Mouse (Mus musculus) limb, embryonic 15.5 days (tissue): ENCODE measurements at regions not wholly inside any gene's neighbourhood (a gene's known extent, or its start where the extent isn't known, plus 50 kb on each side); places are given as distances from the start of the nearest gene placed in this dataset.
"Not testable (repeated sequence)": the region's sequence is repeated elsewhere in the genome, so short reads cannot be mapped to it uniquely, and the experiment has no call there.

ENCODE experiments used
- ATAC-seq: fragments of 200-750 bp; cut with Nextera tagmentation; 2 replicates; pipeline ENCODE4 v1.8.0; 2017; ENCODE audit warnings: low read depth, moderate TSS enrichment; ENCODE audit not compliant: insufficient number of reproducible peaks, low FRiP score, low TSS enrichment
- H3K27ac ChIP-seq: fragments of 300-500 bp; sonication (generic); 2 replicates; pipeline ENCODE4 v1.5.1; 2015; ENCODE audit warnings: moderate library complexity, mild to moderate bottlenecking, inconsistent platforms
- H3K27me3 ChIP-seq: fragments of 300-500 bp; sonication (generic); 2 replicates; pipeline ENCODE4 v1.6.1; 2015; ENCODE audit warnings: inconsistent platforms
- H3K36me3 ChIP-seq: fragments of 300-500 bp; sonication (generic); 2 replicates; pipeline ENCODE4 v1.6.1; 2015; ENCODE audit warnings: inconsistent platforms
- H3K4me1 ChIP-seq: fragments of 300-500 bp; sonication (generic); 2 replicates; pipeline ENCODE4 v1.6.1; 2015; ENCODE audit warnings: inconsistent platforms
- H3K4me2 ChIP-seq: fragments of 300-500 bp; sonication (generic); 2 replicates; pipeline ENCODE4 v1.6.1; 2015; ENCODE audit warnings: mild to moderate bottlenecking, inconsistent platforms
- H3K4me3 ChIP-seq: fragments of 300-500 bp; sonication (generic); 2 replicates; pipeline ENCODE4 v1.5.1; 2015; ENCODE audit warnings: mild to moderate bottlenecking, inconsistent platforms
- H3K9ac ChIP-seq: fragments of 300-500 bp; sonication (generic); 2 replicates; pipeline ENCODE4 v1.6.1; 2015; ENCODE audit warnings: inconsistent platforms
- H3K9me3 ChIP-seq: fragments of 300-500 bp; sonication (generic); 2 replicates; pipeline ENCODE4 v1.6.1; 2016; ENCODE audit warnings: inconsistent platforms
- WGBS: fragments of 180-500 bp; shearing (Covaris S2); methylation state at CpG from one replicate; pipeline ENCODE4 v1.1.7; 2015; 5-methylcytosine and 5-hydroxymethylcytosine counted together

- H3K9ac ChIP-seq, H3K27ac ChIP-seq, H3K36me3 ChIP-seq, H3K4me2 ChIP-seq, H3K4me3 ChIP-seq, H3K4me1 ChIP-seq, ATAC-seq, H3K9me3 ChIP-seq, H3K27me3 ChIP-seq: not testable (repeated sequence)
- 96% methylated on average over 9 of the region's 11 CpGs for WGBS
Measured at GRCm38 (mm10) chr10:118076341-118076740, 65.3 kb upstream of the Mdm1 start.

GRCm38 (mm10) chr10:118081636-118082166 is 59.9 kb upstream of the Mdm1 start:
- Histone ChIP-seq H3K9ac (no peak overlapping the region), H3K27ac (no peak overlapping the region), H3K4me1 (no peaks in the 10 kb centered on the region), H3K4me3 (no peak overlapping the region), H3K4me2 (no peak overlapping the region), H3K36me3 (no peaks in the 10 kb centered on the region), H3K9me3 (no peaks in the 10 kb centered on the region), H3K27me3 (no peaks in the 10 kb centered on the region)
- no peak for ATAC-seq
- WGBS: 73% methylated on average over 5 of the region's 5 CpGs

GRCm38 (mm10) chr10:118083035-118083720 is 58.4 kb upstream of the Mdm1 start:
- H3K4me2 ChIP-seq: no peak overlapping the region
- H3K9ac ChIP-seq: no peak overlapping the region
- no peaks in the 10 kb centered on the region for H3K27me3 ChIP-seq
- H3K9me3 ChIP-seq: no peaks in the 10 kb centered on the region
- no peak overlapping the region for H3K27ac ChIP-seq
- WGBS: 86% methylated on average over 13 of the region's 13 CpGs
- no peak overlapping the region for H3K4me3 ChIP-seq
- no peak for ATAC-seq
- H3K4me1 ChIP-seq: no peaks in the 10 kb centered on the region
- no peaks in the 10 kb centered on the region for H3K36me3 ChIP-seq

DNA sequence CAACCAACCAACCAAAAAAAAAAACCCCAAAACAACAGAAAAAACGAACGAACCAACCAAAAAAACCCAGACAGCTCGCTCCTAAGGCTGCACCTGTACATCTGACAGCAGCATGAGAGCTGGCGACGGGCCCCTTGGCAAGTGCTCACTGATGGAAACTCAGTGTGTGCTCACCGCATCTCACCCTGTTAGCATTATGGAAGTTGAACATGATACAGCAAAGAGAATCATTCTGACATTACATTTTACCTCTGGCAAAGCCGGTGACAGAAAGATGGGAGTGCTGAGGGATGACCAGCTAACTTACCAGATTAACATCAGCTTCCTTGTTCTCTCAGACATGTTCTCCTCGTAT is 57.9 kb upstream of the Mdm1 start:
- H3K4me2 ChIP-seq: no peak overlapping the region
- no peak overlapping the region for H3K27ac ChIP-seq
- H3K27me3 ChIP-seq: no peaks in the 10 kb centered on the region
- no peaks in the 10 kb centered on the region for H3K9me3 ChIP-seq
- H3K36me3 ChIP-seq: no peaks in the 10 kb centered on the region
- no peaks in the 10 kb centered on the region for H3K4me1 ChIP-seq
- WGBS: 85% methylated on average over 8 of the region's 8 CpGs
- ATAC-seq: no peak
- no peak overlapping the region for H3K9ac ChIP-seq
- H3K4me3 ChIP-seq: no peak overlapping the region

- no peaks in the 10 kb centered on the region for H3K36me3 ChIP-seq
- H3K4me3 ChIP-seq: no peak overlapping the region
- no peak for ATAC-seq
- 88% methylated on average over 16 of the region's 16 CpGs for WGBS
- H3K9ac ChIP-seq: no peak overlapping the region
- H3K27me3 ChIP-seq: no peaks in the 10 kb centered on the region
- H3K4me2 ChIP-seq: no peak overlapping the region
- H3K4me1 ChIP-seq: no peaks in the 10 kb centered on the region
- H3K9me3 ChIP-seq: no peaks in the 10 kb centered on the region
- no peak overlapping the region for H3K27ac ChIP-seq
Measured at GRCm38 (mm10) chr10:118085046-118085983, 56.3 kb upstream of the Mdm1 start.

DNA sequence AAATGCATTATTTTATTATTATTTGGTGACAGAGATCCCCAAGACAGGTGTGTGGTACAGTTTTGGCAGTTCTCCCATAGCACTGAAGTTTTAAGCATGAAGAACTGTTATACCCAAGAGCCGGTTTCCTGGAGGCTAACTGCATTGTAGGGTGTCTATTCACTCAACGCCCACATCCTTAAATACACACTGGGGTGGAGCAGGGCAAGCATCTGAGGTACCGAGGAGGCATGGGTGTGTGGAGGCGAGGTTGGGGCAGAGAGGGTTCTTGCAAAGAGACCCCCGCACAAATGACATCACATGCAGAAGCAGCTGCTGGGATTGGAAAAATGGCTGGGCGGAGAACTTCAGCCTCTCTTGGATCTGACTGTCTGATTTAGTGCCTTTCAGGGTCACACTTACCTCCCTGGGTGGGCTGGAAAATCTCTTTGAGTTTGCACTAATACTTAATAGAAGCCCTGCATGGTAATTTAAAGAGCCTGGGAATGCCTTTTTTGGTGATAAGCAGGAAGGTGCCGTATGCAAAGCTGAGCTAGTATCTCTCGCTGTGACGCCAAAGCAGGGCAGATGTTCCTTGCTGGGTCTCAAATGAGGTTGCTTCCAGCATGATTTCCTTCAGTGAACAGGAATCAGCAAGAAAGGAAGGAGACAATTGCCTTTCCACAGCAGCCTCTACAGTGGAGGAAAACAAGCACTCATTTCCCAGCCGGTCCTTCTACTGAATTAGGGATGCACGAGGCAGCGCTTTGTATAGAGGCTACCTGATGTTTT is 53.9 kb upstream of the Mdm1 start:
- no peaks in the 10 kb centered on the region for H3K9me3 ChIP-seq
- H3K27me3 ChIP-seq: no peaks in the 10 kb centered on the region
- H3K27ac ChIP-seq: no peak overlapping the region
- H3K4me1 ChIP-seq: peaks cover 7% of the 10 kb centered on the region
- ATAC-seq: no peak
- WGBS: 34% methylated on average over 12 of the region's 12 CpGs
- H3K4me3 ChIP-seq: no peak overlapping the region
- H3K9ac ChIP-seq: no peak overlapping the region
- no peaks in the 10 kb centered on the region for H3K36me3 ChIP-seq
- H3K4me2 ChIP-seq: no peak overlapping the region

GRCm38 (mm10) chr10:118088499-118088898 is 53.1 kb upstream of the Mdm1 start:
- Histone ChIP-seq H3K9ac (no peak overlapping the region), H3K27ac (no peak overlapping the region), H3K4me2 (no peak overlapping the region), H3K9me3 (no peaks in the 10 kb centered on the region), H3K4me1 (peaks cover 8% of the 10 kb centered on the region), H3K36me3 (no peaks in the 10 kb centered on the region), H3K27me3 (no peaks in the 10 kb centered on the region), H3K4me3 (no peak overlapping the region)
- ATAC-seq: no peak
- 39% methylated on average over 2 of the region's 2 CpGs for WGBS

- WGBS: 76% methylated on average over 6 of the region's 6 CpGs
- no peak overlapping the region for H3K4me3 ChIP-seq
- H3K27ac ChIP-seq: no peak overlapping the region
- H3K9ac ChIP-seq: no peak overlapping the region
- H3K4me2 ChIP-seq: no peak overlapping the region
- peaks cover 8% of the 10 kb centered on the region for H3K4me1 ChIP-seq
- no peaks in the 10 kb centered on the region for H3K36me3 ChIP-seq
- no peak for ATAC-seq
- no peaks in the 10 kb centered on the region for H3K27me3 ChIP-seq
- H3K9me3 ChIP-seq: no peaks in the 10 kb centered on the region
Measured at GRCm38 (mm10) chr10:118089879-118090278, 51.7 kb upstream of the Mdm1 start.

GRCm38 (mm10) chr10:118091476-118091875 is 50.1 kb upstream of the Mdm1 start:
- WGBS: 85% methylated on average over 12 of the region's 12 CpGs
- Histone ChIP-seq H3K36me3 (no peaks in the 10 kb centered on the region), H3K9ac (no peak overlapping the region), H3K27ac (no peak overlapping the region), H3K4me3 (no peak overlapping the region), H3K9me3 (no peaks in the 10 kb centered on the region), H3K27me3 (no peaks in the 10 kb centered on the region), H3K4me2 (no peak overlapping the region), H3K4me1 (peaks cover 8% of the 10 kb centered on the region)
- no peak for ATAC-seq
